ENCODE assay signal across 18 mouse cellular contexts in the genomic region with DNA sequence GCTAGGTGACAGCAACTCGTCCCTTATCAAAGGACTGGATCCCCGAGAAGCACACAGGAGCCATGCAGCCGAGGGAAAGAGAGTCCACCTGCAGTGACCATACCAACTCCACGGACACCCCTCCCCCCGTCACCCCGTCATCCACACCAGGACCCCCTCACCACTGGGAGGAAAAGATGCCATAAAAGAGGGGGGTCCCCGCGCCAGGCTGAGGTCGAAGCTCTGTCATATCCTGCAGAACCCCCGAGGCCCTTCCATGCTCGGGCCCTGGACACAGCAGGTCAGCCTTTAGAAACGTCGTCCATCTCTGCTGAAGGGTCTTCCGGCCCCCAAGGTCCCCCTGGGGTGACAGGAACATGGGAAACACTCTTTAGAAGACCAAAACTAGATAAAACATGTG. TPM values are rescaled to one million over a fixed set of nuclear protein-coding genes. Genes with fewer than 3 reads are reported as not detected.
"Had no signal": no experiment of that assay in that cellular context is flagged by ENCODE, and none has a peak within 500 bp of the region (broad histone marks: within the 10 kb centered on the region; RNA-seq: fewer than 3 reads in every experiment).

No protein-coding gene starts in this region.

- H3K27me3 ChIP-seq: lung, embryonic 15.5 days had no signal

- H3K9me3 ChIP-seq: kidney, embryonic 15.5 days; limb, embryonic 10.5 days; limb, embryonic 13.5 days; liver, embryonic 12.5 days; liver, embryonic 15.5 days; lung, embryonic 15.5 days; megakaryocyte, embryonic 14.5 days; midbrain, embryonic 10.5 days; midbrain, embryonic 13.5 days had no signal

- H3K4me2 ChIP-seq: kidney, embryonic 15.5 days; limb, embryonic 13.5 days; liver, embryonic 12.5 days; liver, embryonic 15.5 days; lung, embryonic 15.5 days; midbrain, embryonic 13.5 days had no signal

- DNase-seq: layer of hippocampus, adult 9-11 months had no signal

- H3K4me3 ChIP-seq: kidney, embryonic 15.5 days; limb, embryonic 10.5 days; limb, embryonic 13.5 days; liver, embryonic 12.5 days; liver, embryonic 15.5 days; lung, embryonic 15.5 days; megakaryocyte, embryonic 14.5 days; midbrain, embryonic 10.5 days; midbrain, embryonic 13.5 days; myocyte had no signal

- H3K36me3 ChIP-seq: kidney, embryonic 15.5 days; limb, embryonic 10.5 days; limb, embryonic 13.5 days; liver, embryonic 12.5 days; liver, embryonic 15.5 days; lung, embryonic 15.5 days; midbrain, embryonic 10.5 days had no signal

- H3K4me1 ChIP-seq: kidney, embryonic 15.5 days; limb, embryonic 10.5 days; limb, embryonic 13.5 days; liver, embryonic 15.5 days; lung, embryonic 15.5 days; midbrain, embryonic 10.5 days; midbrain, embryonic 13.5 days had no signal

- H3K27ac ChIP-seq: kidney, embryonic 15.5 days; limb, embryonic 10.5 days; limb, embryonic 13.5 days; liver, embryonic 12.5 days; liver, embryonic 15.5 days; lung, embryonic 15.5 days; midbrain, embryonic 10.5 days; midbrain, embryonic 13.5 days; stomach, postnatal 0 days had no signal

- H3K9ac ChIP-seq: kidney, embryonic 15.5 days; limb, embryonic 13.5 days; liver, embryonic 12.5 days; liver, embryonic 15.5 days; lung, embryonic 15.5 days; midbrain, embryonic 13.5 days had no signal

RNA-seq across cellular contexts. Expression of a gene that starts 21.2 kb away (rescaled TPM):
- total RNA-seq: monocyte, adult 5-6 weeks had no signal

RNA-seq across cellular contexts. Expression of a gene that starts 28.3 kb away (rescaled TPM):
- total RNA-seq: left cerebral cortex, adult 18-20 months; left cerebral cortex, postnatal 25 days; monocyte, adult 5-6 weeks had no signal
- polyA plus RNA-seq: midbrain, embryonic 13.5 days; midbrain, embryonic 16.5 days; neural tube, embryonic 11.5 days; neural tube, embryonic 14.5 days had no signal
